Mouse (Mus musculus) frontal cortex, postnatal 25 days (tissue): ENCODE data around the gene Sirt1.
"Not testable (repeated sequence)": the region's sequence is repeated elsewhere in the genome, so short reads cannot be mapped to it uniquely, and the experiment has no call there.

Experiments used
- DNase-seq, 2 experiments: peaks; one replicate each; pipeline ENCODE4 v3.0.0; 2022; ENCODE audit warnings: low spot score in 2 of 2

Sirt1 gene

DNA sequence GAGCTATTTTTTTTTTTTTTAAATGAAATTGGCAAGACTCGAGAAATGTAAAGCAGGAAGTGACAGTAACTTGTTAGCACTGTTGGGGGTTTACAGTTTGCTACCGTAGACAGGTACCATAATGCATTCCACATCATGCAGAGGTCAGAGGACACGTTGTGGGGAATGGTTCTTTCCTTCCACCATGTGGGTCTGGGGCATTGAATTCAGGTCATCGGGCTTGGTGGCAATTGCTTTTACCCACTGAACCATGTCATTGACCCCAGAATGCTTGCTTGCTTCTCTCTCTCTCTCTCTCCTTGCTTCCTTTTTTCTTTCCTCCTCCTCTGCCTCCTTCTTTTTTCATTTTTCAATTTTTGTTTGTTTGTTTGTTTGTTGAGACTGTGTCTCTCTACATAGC, 7.4 kb upstream of the Sirt1 start:
- no peak for DNase-seq

DNA sequence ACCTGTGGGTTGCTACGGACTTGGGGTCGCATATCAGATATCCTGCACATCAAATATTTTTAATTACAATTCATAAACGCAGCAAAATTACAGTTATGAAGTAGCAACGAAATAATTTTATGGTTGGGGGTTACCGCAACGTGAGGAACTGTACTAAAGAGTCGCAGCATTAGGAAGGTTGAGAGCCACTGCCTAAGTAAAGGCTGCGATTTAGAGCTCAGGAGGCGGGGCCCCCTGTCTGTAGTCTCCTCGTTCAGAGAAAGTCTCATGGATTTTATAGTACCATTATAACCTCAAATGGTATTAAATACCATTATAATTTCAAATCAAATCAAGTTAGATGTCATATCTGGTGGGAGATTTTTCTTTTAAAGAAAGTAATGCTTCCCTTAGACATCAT, 5.5 kb upstream of the Sirt1 start:
- no peak for DNase-seq

DNA sequence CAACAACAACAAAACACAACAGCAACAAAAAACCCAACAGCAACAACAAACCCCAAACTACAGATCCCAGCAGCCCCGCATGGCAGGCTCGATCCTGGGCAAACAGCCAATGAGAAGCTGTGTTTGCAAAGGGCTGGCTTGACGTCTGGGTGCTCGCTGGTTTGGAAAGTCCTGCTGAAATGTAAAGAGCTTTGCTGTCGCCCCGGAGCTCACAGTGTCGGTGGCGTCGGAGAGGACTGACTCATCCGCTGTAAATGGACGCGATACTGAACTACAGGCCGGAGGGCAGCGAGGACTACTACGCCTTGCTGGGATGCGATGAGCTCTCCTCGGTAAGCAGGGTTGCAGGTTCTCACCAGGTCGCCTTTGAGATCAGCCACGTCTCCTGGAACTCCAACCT, 4.9 kb upstream of the Sirt1 start:
- DNase-seq = peak; percentile 67 to 76

DNA sequence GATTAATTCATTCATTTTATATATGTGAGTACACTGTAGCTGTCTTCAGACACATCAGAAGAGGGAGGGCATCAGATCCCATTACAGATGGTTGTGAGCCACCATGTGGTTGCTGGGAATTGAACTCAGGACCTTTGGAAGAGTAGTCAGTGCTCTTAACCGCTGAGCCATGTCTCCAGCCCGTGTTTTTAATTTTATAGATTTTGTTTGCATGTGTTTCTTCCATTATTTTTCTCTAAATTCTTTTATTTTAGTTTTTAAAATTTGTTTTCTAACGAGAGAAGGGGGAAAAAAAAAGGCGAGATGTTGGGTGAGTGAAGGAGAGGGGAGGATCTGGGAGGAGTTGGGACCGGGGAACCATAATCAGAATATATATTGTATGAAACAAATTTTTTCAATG, 4.4 kb upstream of the Sirt1 start:
- not testable (repeated sequence) for DNase-seq

DNA sequence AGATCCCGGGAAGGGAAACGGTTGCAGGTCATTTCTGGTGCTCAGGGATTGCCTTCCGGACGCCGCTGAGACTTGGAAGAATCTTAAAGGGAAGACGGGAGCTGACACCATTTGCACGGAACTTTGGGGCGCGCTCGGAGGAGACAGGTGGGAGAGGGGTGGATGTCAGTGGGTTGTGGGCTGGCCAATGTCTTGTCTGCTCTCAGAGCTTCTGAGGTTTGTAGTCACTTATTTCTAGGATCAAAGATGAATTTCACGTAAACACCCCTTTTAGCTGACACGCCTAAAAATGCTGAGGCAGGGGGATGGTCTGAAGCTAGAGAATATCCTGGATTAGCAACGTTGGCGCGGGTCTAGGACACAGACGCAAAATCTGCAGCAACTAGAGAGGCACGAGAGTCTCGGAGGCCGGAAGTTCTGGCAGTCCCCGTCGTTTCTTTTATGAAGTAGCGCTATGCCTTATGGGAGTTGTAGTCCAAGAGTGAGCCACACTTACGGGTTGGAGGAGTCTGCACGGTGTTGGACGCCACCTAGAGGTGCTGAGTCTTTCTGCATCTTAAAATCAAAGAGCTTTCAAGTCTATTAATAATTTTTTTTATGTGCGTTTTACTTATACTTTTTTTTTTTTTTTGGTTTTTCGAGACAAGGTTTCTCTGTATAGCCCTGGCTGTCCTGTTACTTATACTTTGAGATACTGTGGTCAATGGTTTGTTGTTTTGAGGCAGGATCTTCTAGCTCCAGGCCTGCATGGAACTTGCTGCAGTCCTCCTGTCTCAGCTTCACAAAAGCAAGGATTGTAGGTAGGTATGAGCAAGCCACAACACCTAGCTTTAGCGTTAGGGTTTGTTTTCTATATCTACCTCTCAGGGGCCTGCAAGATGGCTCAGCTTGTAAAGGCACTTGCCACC, 1.1 kb upstream of the Sirt1 start, which contains the start of gene Dnajc12:
Gene Dnajc12 (plus strand): TSS at position 72 of the 908 bp plus-strand sequence.
- DNase-seq = peak; percentile 22 to 57

DNA sequence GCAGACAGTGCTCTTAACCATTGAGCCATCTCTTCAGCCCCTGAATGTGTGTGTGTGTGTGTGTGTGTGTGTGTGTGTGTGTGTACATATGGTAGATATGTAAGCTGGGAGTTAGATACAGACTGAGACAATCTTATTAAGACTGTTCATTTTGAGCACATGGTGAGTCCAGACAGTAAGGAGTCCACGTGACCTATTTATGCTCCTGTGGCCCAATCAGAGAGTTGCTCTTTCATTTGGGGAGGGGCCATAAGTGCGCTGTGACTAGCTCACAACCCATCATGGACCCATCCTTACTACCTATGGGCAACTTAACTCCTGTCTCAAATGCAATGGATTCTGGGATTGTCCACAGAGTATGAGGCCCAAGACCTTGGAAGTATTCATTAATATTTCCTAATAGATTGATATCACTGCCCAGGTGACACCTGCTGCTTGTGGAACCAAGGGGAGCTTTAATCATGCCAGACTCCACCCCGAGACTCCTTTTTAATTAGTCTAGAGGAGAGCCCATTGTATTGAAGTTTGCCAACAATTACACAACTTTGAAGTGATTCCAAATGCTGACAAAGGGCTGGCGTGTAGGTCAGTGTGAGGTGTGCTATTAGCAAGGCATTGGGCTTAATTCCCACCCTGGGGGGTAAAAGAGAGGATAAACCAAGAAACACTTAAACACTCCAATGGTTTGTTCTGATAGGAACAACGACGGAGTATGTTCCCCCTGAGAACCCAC, 2.4 kb downstream of the Sirt1 start:
- no peak for DNase-seq

DNA sequence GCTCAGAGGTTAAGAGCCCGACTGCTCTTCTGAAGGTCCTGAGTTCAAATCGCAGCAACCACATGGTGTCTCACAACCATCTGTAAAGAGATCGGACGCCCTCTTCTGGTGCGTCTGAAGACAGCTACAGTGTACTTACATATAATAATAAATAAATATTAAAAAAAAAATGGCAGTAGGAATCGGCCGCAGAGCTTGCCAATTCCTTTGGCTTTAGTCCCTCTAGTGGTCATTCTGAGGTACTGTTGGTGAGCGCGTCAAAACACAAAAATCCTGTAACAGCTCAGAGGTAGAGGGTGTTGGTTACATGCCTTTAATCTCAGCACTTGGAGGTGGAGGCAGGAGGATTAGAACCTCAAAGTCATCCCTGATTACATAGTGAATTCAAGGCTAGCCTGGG, 4.0 kb downstream of the Sirt1 start:
- peak; percentile 20 to 40 for DNase-seq

DNA sequence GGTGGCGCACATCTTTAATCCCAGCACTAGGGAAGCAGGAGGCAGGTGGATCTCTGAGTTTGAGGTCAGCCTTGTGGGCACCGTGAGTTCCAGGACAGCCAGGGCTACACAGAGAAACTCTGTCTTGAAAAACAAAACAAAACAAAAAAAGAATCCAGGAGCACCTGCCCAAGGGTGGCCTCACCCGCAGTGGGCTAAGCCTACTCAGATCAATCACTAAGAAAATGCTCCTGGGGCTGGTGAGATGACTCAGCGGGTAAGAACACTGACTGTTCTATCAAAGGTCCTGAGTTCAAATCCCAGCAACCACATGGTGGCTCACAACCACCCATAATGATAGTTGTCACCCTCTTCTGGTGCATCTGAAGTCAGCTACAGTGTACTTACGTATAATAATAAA, 5.2 kb downstream of the Sirt1 start:
- no peak for DNase-seq

DNA sequence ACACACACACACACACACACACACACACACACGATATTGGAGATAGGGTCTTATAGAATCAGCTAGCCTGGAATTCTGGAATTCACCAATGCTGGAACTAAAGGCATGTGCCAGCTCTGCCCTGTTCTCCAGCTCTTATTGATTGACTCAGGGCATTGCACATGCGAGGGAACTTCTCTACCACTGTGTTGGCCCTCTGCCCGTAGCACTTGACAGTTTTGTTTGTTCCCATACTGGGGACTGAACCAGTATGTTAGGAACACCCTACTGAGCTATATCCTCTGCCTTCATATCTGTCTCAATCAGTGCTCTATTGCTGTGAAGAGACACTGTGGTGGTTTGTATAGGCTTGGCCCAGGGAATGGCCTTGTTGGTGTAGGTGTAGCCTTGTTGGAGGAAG, 13.5 kb downstream of the Sirt1 start:
- DNase-seq = no peak

DNA sequence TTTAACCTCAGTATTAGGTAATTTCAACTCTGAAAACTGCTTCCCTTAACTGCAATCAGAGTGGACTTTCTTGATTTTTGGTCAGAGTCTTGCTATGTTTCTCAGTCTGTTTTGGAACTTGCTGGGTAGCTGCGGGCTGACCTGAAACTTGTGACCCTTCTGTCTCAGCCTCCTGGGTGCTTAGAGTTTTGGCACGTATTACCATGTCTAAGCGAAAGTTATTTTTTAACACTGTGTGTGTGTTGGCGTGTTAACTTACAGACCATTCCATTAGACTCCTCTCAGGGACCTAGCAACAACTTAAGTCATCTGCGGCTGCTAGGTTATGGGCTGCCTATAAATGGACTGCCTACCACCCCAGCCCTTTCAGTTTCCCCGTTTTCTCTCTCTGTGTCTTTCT, 14.1 kb downstream of the Sirt1 start:
- no peak for DNase-seq

DNA sequence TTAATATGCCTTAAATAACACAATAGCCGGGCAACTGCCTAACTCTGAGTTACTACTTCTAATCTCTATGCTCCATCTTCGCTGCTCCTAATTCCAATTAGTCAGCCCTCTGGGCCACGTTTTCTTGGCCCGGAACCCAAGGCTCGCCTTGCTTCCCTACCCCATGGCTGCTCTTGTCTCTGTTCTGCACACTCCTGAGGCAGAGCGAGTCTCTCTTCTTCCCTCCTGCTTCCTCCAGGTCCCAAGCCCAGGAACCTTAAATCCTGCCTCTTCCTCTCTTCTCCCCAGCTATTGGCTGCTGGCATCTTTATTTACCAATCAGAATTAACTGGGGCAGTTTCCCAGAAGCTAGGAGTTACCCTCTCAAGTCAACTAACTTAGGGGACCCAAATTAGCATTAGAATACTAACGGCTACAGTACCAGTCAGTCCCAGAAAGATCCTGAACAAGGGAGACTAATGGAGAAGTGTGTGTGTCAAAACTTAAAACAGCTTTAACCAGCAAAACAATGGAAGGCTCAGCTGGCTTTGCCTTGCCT, 15.5 kb downstream of the Sirt1 start:
- DNase-seq = no peak

DNA sequence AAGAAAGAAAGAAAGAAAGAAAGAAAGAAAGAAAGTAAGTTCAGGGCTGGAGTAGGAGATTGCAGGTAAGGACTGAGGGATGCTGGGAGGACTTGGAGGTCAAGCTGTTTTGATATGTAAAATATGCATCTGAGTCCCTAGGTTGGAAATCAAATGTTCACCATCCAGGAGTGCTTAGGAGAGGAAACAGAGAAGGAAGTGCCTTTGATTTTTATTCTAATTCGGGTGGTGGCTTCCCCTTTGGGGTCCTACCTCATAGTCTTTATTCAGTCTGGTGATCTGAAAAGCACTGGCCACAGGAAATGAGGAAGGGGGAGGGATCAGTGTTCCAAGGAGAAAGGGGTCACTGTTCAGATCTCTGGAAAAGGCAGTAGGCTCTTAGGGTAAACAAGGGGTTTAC, 21.0 kb downstream of the Sirt1 start:
- no peak for DNase-seq

DNA sequence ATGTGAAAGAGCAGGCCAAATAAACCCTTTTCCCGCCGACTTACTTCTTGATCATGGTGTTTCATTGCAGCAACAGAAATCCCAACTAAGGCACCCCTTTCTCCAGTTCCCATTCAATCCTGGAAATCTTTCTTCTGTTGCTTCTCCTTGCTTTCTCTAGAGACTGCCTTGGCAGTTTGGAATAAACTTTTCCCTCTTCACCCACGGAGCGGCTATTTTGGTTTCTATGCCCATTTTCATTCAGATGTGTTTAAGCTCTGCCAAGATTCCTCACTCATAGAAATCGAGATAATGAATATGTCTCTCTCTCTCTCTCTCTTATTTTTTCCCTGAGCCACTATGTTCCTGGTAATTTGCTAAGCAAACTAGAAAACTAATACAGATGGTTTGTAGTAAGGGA, 29.4 kb downstream of the Sirt1 start:
- DNase-seq = peak in 1 of 2 experiments; percentile 11

DNA sequence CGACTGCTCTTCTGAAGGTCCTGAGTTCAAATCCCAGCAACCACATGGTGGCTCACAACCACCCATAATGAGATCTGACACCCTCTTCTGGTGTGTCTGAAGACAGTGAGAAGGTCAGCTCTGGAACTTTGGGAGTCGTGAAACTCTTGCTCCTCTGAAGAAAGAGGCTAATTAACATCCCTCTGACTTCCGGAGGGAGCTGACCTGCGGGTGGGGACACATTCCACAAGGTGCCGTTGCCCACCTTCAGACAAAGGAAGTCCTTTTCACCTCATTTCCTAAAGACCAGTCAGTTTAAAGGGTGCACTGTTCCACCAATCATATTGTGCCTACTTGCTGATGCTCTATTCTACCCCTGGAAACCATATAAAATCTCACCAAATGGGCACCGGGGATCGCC, 30.4 kb downstream of the Sirt1 start:
- DNase-seq = not testable (repeated sequence)

DNA sequence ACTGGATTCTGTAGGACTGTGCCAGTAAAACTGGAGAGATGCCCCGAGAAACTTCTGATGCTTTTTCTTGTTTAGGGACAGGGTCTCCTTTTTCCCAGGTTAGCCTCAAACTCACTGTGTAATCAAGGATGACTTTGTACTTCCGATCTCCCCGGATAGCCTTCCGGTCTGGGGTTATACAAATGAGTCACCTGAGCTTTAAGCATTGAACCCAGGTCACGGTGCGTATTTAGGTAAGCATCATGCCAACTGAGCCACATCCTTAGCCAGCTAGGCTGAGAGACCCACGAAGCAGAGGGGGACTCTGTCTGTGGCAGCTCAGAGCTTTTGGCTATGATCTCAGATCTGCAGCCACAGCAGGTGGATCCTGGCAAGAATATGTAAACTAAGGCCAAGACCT, 30.8 kb downstream of the Sirt1 start:
- DNase-seq = no peak

DNA sequence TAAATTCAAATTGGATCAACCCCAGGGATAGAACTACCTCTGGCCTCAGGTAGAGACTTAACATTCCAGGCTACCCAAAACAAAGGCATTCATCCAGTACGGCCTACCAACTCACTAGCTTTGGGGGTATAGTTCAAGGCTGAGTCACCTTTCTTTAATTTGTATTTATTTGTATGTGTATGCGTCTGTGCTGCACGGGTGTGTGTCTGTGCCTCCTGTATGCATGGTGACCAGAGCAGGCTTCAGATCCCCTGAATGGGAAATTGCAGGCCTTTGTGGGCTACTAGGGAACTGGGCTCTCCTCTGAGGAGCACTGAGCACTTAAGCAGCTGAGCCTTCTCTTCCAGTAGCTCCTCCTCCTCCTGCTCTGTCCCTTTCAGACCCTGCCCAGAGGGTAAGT, 33.2 kb downstream of the Sirt1 start:
- DNase-seq = no peak

DNA sequence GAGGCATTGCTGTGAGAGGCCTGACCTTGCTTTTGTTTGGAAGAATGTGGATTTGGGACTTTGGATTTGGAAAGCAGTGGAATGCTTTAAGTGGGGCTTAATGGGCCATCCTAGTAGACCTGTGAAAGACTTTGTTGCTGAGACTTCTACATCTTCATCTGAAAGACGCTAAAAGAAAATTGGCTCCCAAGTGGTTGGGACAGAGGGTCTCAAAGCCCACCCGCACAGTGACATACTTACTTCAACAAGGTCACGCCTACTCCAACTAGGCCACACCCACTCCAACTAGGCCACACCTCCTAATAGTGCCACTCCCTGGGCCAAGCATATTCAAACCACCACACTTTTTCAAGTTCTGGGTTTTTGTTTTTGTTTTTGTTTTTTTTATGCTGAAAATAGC, 36.8 kb downstream of the Sirt1 start:
- no peak for DNase-seq

DNA sequence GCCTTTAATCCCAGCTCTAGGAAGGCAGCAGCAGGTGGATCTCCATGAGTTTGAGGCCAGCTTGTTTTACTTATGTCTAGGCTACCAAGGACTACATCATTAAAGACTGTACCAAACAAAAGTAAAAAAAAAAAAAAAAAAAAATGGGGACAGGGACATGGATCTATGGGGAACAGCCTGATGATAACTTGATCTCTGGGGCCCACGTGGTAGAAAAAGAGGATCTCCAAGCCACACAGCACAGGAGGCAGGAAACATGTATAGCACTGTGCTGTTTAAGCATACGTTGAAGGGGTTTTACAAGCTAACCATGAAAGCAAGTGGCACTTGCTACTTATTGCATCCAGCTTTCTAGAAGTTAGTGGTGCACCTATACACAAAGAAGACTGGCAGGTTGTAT, 40.2 kb downstream of the Sirt1 start:
- DNase-seq = no peak

DNA sequence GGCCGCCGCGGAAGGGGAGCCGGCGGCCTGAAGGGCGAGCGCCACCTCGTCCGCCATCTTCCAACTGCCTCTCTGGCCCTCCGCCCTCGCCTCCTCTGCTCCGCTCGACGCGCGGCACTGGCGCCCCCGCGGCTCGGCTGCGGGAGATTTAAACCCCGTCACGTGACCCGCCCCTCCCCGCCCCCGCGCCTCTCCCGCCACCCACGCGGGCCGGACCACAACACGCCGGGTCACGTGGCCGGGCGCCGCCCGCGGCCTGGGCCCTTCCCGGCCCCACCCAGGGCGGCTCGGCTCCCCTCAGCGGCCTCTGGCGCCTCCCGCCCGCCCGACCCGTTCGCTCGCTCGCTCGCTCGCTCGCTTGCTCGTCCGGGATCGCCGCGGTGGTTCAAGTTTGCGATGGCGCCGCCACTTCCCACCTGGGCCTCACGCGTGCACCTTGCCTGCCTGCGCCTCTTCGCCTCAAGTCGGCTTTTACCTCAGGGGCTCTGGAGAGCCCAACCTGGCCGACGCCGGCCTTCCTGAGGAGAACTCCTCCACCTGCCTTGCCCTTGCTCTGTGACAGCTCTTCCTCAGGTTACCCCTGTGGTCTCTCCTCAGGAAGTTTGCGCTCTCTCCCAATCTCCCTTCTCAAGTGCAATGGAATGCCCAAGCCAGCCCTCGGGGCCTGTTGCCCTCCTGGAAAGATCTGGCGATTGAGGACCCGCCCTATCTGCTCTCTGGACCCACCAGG, 42.4 kb downstream of the Sirt1 start:
- peak; percentile 50 to 68 for DNase-seq

DNA sequence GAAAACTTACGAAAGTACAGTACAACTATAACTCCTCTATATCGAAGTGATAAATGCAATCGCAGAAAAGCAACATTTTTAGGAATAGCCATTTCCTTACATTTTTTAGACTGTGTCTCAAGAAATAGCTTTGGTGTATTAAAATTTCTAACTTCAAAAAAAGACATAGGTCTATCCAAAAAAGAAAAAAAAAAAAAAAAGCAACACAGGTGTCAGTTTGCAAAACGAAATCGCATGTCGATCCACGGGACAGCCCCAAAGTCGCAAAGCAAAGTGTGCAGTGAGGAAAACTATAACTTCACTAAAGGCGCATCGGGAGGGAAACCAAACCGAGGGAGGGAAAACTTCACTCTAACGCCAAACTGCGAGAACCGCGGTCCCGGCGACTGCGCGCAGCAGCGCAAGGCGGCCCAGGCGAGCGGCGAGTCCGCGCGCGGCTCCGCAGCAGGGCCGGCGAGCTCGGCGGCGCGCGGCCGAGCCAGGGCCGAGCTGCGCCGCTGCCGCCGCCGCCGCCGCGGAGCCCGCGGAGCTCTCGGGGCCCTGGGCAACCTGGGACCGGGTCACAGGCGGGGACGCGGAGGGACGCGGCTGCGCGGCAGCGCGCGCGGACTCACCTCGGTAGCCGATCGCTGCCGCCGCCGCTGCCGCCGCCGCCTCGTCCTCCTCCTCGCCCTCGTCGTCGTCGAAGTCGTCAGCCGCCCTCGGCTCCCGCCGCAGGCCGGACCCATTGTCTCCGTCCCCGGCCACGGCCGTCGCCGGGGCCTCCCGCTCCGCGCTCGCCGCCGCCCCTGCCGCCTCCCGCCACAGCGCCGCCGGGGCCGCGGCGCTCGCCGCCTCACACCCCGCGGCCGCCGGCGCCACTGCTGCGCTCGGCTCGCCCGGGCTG, 43.3 kb downstream of the Sirt1 start:
- peak in 1 of 2 experiments; percentile 30 for DNase-seq

DNA sequence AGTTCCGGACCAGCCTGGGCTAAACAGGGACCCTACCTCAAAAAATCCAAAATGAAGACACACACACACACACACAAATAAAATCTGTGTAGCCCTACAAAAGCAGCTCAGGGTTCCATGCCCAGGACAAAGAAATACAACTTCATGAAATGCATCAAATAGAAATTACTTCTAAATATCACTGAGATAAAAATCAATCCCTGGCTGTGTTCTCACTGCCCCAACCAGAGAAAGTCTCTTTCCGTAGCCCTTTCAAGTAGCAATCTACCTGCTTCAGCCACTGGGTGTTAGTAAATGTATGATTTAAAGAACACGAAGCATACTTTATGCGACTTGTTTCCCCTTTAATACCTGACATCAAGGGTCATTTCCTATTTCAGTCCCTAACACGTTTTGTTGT, 44.2 kb downstream of the Sirt1 start:
- no peak for DNase-seq
